Mouse (Mus musculus) liver, embryonic 14.5 days (tissue): ENCODE data around the gene Mrgprh. TPM values are rescaled to one million over a fixed set of nuclear protein-coding genes. Genes with fewer than 3 reads are reported as not detected.

Experiments used
- ATAC-seq: fragments of 200-750 bp; cut with Nextera tagmentation; 2 replicates; pipeline ENCODE4 v1.8.0; 2017; ENCODE audit warnings: moderate number of reproducible peaks, mild to moderate bottlenecking, moderate library complexity; ENCODE audit not compliant: insufficient read depth
- DNase-seq, 3 experiments: peaks; one replicate each; pipeline ENCODE4 v3.0.0-alpha.2; 2012 to 2013; ENCODE audit warnings: low read depth in 3 of 3, low spot score in 3 of 3
- H3K27ac ChIP-seq: fragments of 300-500 bp; sonication (generic); 2 replicates; pipeline ENCODE4 v1.5.1; 2014; ENCODE audit warnings: moderate library complexity, mild to moderate bottlenecking, control low read depth, inconsistent platforms
- H3K27me3 ChIP-seq: fragments of 300-500 bp; sonication (generic); 2 replicates; pipeline ENCODE4 v1.6.1; 2014; ENCODE audit warnings: mild to moderate bottlenecking, low read length, moderate library complexity; ENCODE audit not compliant: control insufficient read depth, insufficient read depth
- H3K36me3 ChIP-seq: fragments of 300-500 bp; sonication (generic); replicated peaks from 2 replicates; pipeline ENCODE4 v1.6.1; 2014; ENCODE audit warnings: low read depth; ENCODE audit not compliant: control insufficient read depth, insufficient read depth
- H3K4me1 ChIP-seq, 2 experiments: fragments of 200-500 bp in 1 of 2; fragments of 300-500 bp in 1 of 2; sonication (generic) in 1 of 2; replicated peaks; 2 replicates each; pipeline ENCODE4 v1.6.1; 2012 to 2014; ENCODE audit warnings: antibody characterized with exemption in 1 of 2, inconsistent platforms in 1 of 2, low read length in 1 of 2; ENCODE audit not compliant: control insufficient read depth in 2 of 2, insufficient read depth in 2 of 2
- H3K4me2 ChIP-seq: fragments of 300-500 bp; sonication (generic); 2 replicates; pipeline ENCODE4 v1.6.1; 2014; ENCODE audit warnings: low read depth, mild to moderate bottlenecking, control low read depth, moderate library complexity
- H3K4me3 ChIP-seq, 2 experiments: fragments of 200-500 bp in 1 of 2; fragments of 300-500 bp in 1 of 2; sonication (generic) in 1 of 2; 2 replicates each; pipeline ENCODE4 v1.5.1; 2012 to 2014; ENCODE audit warnings: low read depth in 2 of 2, low read length in 2 of 2, mild to moderate bottlenecking in 2 of 2, control low read depth in 1 of 2, inconsistent platforms in 1 of 2, moderate library complexity in 1 of 2; ENCODE audit not compliant: insufficient read depth in 1 of 2
- H3K9ac ChIP-seq: fragments of 300-500 bp; sonication (generic); replicated peaks from 2 replicates; pipeline ENCODE4 v1.6.1; 2014; ENCODE audit warnings: mild to moderate bottlenecking, control low read depth, moderate library complexity
- H3K9me3 ChIP-seq: fragments of 300-500 bp; sonication (generic); 2 replicates; pipeline ENCODE4 v1.6.1; 2016; ENCODE audit warnings: low read length, mixed read lengths; ENCODE audit not compliant: control insufficient read depth
- CTCF ChIP-seq: IDR thresholded peaks from 2 replicates; pipeline ENCODE4 v1.5.1; 2016; ENCODE audit warnings: antibody characterized with exemption, low read depth, control low read depth
- EP300 ChIP-seq: IDR thresholded peaks from 2 replicates; pipeline ENCODE4 v1.6.1; 2016; ENCODE audit warnings: antibody characterized with exemption, low read depth
- WGBS: fragments of 180-500 bp; shearing (Covaris S2); extraction: QIAGEN DNeasy Blood & Tissue Kit; methylation state at CpG from one replicate; pipeline ENCODE4 v1.1.7; 2014; ENCODE audit not compliant: insufficient replicate concordance; 5-methylcytosine and 5-hydroxymethylcytosine counted together
- microRNA-seq: library from miRNA; unstranded; fragments of <30 nt; microRNA quantifications from one replicate; pipeline ENCODE4, GENCODE M21; 2016
- polyA plus RNA-seq, 2 experiments: library from polyadenylated mRNA; depleted of rRNA in 1 of 2; stranded (reverse) in 1 of 2; unstranded in 1 of 2; fragments of >200 nt; fragmentation: Nextera tagmentation in 1 of 2; extraction: Ambion mirVana in 1 of 2; gene quantifications; 2 replicates each; pipeline versions ENCODE4 v1.2.1 to v1.2.3; 2012 to 2014

Mrgprh gene
- polyA plus RNA-seq, 2 experiments, result not detected

GRCm38 (mm10) chr17:12925703-12926180 is 49.9 kb downstream of the Mrgprh start:
- 85% methylated on average over 8 of the region's 8 CpGs for WGBS
- H3K4me3 ChIP-seq, result no peak overlapping the region
- TF ChIP-seq EP300 (no peak), CTCF (no peak)
- H3K9ac ChIP-seq, result no peak overlapping the region
- H3K4me2 ChIP-seq, result no peak overlapping the region
- no peaks in the 10 kb centered on the region for H3K9me3 ChIP-seq
- 0 out of 4 replicates have a peak, but pooled peaks cover 0 to 2% of the 10 kb centered on the region in 2 experiments for H3K4me1 ChIP-seq
- no peaks in the 10 kb centered on the region for H3K27me3 ChIP-seq
- ATAC-seq, result no peak
- no peak overlapping the region for H3K27ac ChIP-seq
- peaks cover 49% of the 10 kb centered on the region for H3K36me3 ChIP-seq
- DNase-seq, result no peak

Small RNA genes within 50 kb of the gene (microRNA-seq; reads per million reads assigned to microRNA genes)
- not detected for gene Gm24085

Other genes starting within 250 kb of the Mrgprh start
- gene Slc22a1, start 200.2 kb upstream of the Mrgprh start, polyA plus RNA-seq (2012; rRNA removed), result not detected in 2 replicates
- 0.11 TPM in 1 of 2 replicates, not detected in the other for gene Slc22a1, start 200.2 kb upstream of the Mrgprh start, polyA plus RNA-seq (2014; fragmentation: Nextera tagmentation; extraction: Ambion mirVana)
- gene Igf2r, start 106.4 kb upstream of the Mrgprh start, polyA plus RNA-seq (2012; rRNA removed), result 9.5 and 12.6 TPM in 2 replicates
- gene Igf2r, start 106.4 kb upstream of the Mrgprh start, polyA plus RNA-seq (2014; fragmentation: Nextera tagmentation; extraction: Ambion mirVana), result 12.8 and 14.8 TPM in 2 replicates
- gene Mas1, start 7.9 kb upstream of the Mrgprh start, polyA plus RNA-seq (2012; rRNA removed), result 0.08 and 0.16 TPM in 2 replicates
- gene Mas1, start 7.9 kb upstream of the Mrgprh start, polyA plus RNA-seq (2014; fragmentation: Nextera tagmentation; extraction: Ambion mirVana), result not detected in 2 replicates
- 0.38 and 0.44 TPM in 2 replicates for gene Pnldc1, start 34.2 kb downstream of the Mrgprh start, polyA plus RNA-seq (2012; rRNA removed)
- 0.15 and 0.50 TPM in 2 replicates for gene Pnldc1, start 34.2 kb downstream of the Mrgprh start, polyA plus RNA-seq (2014; fragmentation: Nextera tagmentation; extraction: Ambion mirVana)
- 68.1 and 110 TPM in 2 replicates for gene Tcp1, start 39.7 kb downstream of the Mrgprh start, polyA plus RNA-seq (2012; rRNA removed)
- 249 and 251 TPM in 2 replicates for gene Tcp1, start 39.7 kb downstream of the Mrgprh start, polyA plus RNA-seq (2014; fragmentation: Nextera tagmentation; extraction: Ambion mirVana)
- gene Mrpl18, start 40.3 kb downstream of the Mrgprh start, polyA plus RNA-seq (2012; rRNA removed), result 45.5 and 55.4 TPM in 2 replicates
- 107 and 111 TPM in 2 replicates for gene Mrpl18, start 40.3 kb downstream of the Mrgprh start, polyA plus RNA-seq (2014; fragmentation: Nextera tagmentation; extraction: Ambion mirVana)
- 2.8 and 3.9 TPM in 2 replicates for gene Acat3, start 64.6 kb downstream of the Mrgprh start, polyA plus RNA-seq (2012; rRNA removed)
- 3.9 and 4.4 TPM in 2 replicates for gene Acat3, start 64.6 kb downstream of the Mrgprh start, polyA plus RNA-seq (2014; fragmentation: Nextera tagmentation; extraction: Ambion mirVana)
- 29.2 and 36.3 TPM in 2 replicates for gene Acat2, start 84.7 kb downstream of the Mrgprh start, polyA plus RNA-seq (2012; rRNA removed)
- gene Acat2, start 84.7 kb downstream of the Mrgprh start, polyA plus RNA-seq (2014; fragmentation: Nextera tagmentation; extraction: Ambion mirVana), result 55.4 and 59.3 TPM in 2 replicates
- gene Wtap, start 118.1 kb downstream of the Mrgprh start, polyA plus RNA-seq (2012; rRNA removed), result 13.3 and 24.5 TPM in 2 replicates
- 51.9 and 54.6 TPM in 2 replicates for gene Wtap, start 118.1 kb downstream of the Mrgprh start, polyA plus RNA-seq (2014; fragmentation: Nextera tagmentation; extraction: Ambion mirVana)
- gene Sod2, start 130.8 kb downstream of the Mrgprh start, polyA plus RNA-seq (2012; rRNA removed), result 40.4 and 105 TPM in 2 replicates
- gene Sod2, start 130.8 kb downstream of the Mrgprh start, polyA plus RNA-seq (2014; fragmentation: Nextera tagmentation; extraction: Ambion mirVana), result 135 and 136 TPM in 2 replicates
- not detected in 2 replicates for gene Gpr31b, start 176.3 kb downstream of the Mrgprh start, polyA plus RNA-seq (2012; rRNA removed)
- 0.11 TPM in 1 of 2 replicates, not detected in the other for gene Gpr31b, start 176.3 kb downstream of the Mrgprh start, polyA plus RNA-seq (2014; fragmentation: Nextera tagmentation; extraction: Ambion mirVana)
- 0.10 TPM in 1 of 2 replicates, not detected in the other for gene Tcp10b, start 185.1 kb downstream of the Mrgprh start, polyA plus RNA-seq (2012; rRNA removed)
- gene Tcp10b, start 185.1 kb downstream of the Mrgprh start, polyA plus RNA-seq (2014; fragmentation: Nextera tagmentation; extraction: Ambion mirVana), result not detected in 2 replicates